Mouse (Mus musculus) heart, postnatal 14 days (tissue): ENCODE measurements around the gene Car6. TPM values are rescaled to one million over a fixed set of nuclear protein-coding genes. Genes with fewer than 3 reads are reported as not detected.

Source experiments
- DNase-seq, 2 experiments: peaks; one replicate each; pipeline ENCODE4 v3.0.0; 2021 to 2022
- intact Hi-C: fragments of 180-260 bp; cut with DNase I; formaldehyde crosslinking; loops from one replicate; pipeline ENCODE4 v1.15.1; 2025
- long read RNA-seq, 2 experiments: library from polyadenylated mRNA; stranded (forward); transcript quantifications; one replicate each; pipeline ENCODE4 v2.0.0; 2021
- total RNA-seq, 2 experiments: library from RNA; stranded (reverse); gene quantifications; 2 replicates each; pipeline ENCODE4 v1.2.3; 2021

The Car6 gene
- not detected for total RNA-seq
- long read RNA-seq, experiment 1, result 0 reads
- long read RNA-seq, experiment 2, result 0 reads

GRCm38 (mm10) chr4:150201232-150201631 lies at the start of gene Car6:
TSS of gene Car6 (minus strand) at chr4:150201332.
- intact Hi-C loops, result no loop called here
- DNase-seq, result no peak

GRCm38 (mm10) chr4:150249731-150250270 lies 48.7 kb upstream of the Car6 start:
- intact Hi-C loops, result loop anchor here (2.0 kb wide), 1 partner anchor 73 kb away; no protein-coding TSS in a partner anchor
- no peak for DNase-seq

GRCm38 (mm10) chr4:150248917-150249316 lies 47.8 kb upstream of the Car6 start:
- intact Hi-C loops, result loop anchor here (2.0 kb wide), 1 partner anchor 72 kb away; no protein-coding TSS in a partner anchor
- no peak for DNase-seq

- intact Hi-C loops, result loop anchor here (2.0 kb wide), 1 partner anchor 71 kb away; no protein-coding TSS in a partner anchor
Measured at GRCm38 (mm10) chr4:150248009-150248408, 46.9 kb upstream of the Car6 start.

GRCm38 (mm10) chr4:150245876-150246275 lies 44.7 kb upstream of the Car6 start:
- intact Hi-C loops, result no loop called here
- peak in 1 of 2 experiments; percentile 45 for DNase-seq

More at GRCm38 (mm10) chr4:150248009-150248408, 46.9 kb upstream of the Car6 start:
- DNase-seq, result peak; percentile 68 to 80

GRCm38 (mm10) chr4:150242745-150243144 lies 41.6 kb upstream of the Car6 start:
- intact Hi-C loops, result no loop called here
- no peak for DNase-seq

GRCm38 (mm10) chr4:150241708-150242107 lies 40.6 kb upstream of the Car6 start:
- intact Hi-C loops, result no loop called here

DNA sequence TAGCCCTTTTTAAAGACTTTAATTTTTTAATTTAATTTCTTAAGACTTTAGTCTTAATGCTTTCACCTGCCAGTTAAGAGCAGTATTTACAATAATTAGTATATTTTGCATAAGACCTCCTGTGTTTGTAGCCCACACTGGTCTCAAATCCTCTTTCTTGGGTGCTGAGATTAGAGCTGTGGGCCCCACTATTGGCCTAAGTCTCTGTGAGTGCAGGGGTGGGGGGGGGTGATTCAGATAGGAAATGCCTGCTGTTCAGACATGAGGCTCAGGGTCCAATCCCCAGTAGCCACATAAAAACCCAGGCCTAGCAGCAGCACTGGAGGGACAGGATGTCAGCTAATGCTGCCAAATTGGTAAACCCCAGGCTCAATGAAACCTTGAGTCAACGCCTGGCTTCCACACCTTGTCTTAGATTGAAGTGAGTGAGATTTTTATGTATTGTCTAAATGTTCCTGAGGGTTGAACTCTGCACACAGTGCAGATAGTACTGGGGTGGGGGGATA lies 39.3 kb upstream of the Car6 start:
- intact Hi-C loops, result no loop called here
- DNase-seq, result no peak

More at GRCm38 (mm10) chr4:150241708-150242107, 40.6 kb upstream of the Car6 start:
- DNase-seq, result no peak

DNA sequence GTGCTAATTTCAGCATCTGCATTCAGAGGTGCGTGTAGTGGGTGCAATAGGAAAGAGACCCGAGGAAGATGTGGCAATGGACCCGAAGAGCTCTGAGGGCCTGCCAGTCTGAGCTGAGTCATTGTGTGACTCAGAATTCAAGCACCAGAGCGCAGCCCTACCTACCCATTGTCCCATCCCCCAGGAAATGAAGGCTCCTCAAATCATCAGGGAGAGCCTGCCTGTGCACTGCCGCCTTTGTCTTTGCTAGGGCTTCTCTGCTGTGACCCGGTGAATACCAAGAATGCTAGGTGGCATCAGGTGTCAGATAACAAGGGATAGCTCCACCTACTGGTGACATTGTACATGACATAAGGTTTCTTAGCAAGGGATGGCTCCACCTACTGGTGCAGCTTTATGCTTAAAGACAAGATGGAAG lies 38.8 kb upstream of the Car6 start:
- intact Hi-C loops, result loop anchor here (2.0 kb wide), 1 partner anchor 15 kb away; no protein-coding TSS in a partner anchor
- DNase-seq, result peak; percentile 61 to 84

- intact Hi-C loops, result loop anchor here (2.0 kb wide), 1 partner anchor 15 kb away; no protein-coding TSS in a partner anchor
Measured at GRCm38 (mm10) chr4:150239503-150239902, 38.4 kb upstream of the Car6 start.

DNA sequence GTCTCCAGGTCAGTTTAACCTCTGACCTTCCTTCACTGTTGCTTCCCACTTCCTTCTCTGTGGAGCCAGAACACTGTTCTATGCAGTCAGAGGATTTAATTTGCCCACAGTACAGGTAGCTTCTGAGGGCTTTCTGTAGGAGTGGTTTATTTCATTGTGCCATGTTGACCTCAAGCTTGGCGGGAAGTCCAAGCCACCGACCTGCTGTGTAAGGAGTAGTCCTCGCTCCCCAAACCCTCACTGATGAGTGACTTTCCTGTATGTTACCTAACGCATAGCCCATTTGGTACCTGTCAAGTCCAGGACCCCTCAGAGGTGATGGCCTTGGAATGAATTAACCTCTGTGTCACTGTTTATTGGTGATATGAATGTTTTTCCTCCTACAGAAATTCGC lies 38.0 kb upstream of the Car6 start:
- intact Hi-C loops, result loop anchor here (2.0 kb wide), 1 partner anchor 14 kb away; no protein-coding TSS in a partner anchor
- no peak for DNase-seq

More at GRCm38 (mm10) chr4:150239503-150239902, 38.4 kb upstream of the Car6 start:
- no peak for DNase-seq

DNA sequence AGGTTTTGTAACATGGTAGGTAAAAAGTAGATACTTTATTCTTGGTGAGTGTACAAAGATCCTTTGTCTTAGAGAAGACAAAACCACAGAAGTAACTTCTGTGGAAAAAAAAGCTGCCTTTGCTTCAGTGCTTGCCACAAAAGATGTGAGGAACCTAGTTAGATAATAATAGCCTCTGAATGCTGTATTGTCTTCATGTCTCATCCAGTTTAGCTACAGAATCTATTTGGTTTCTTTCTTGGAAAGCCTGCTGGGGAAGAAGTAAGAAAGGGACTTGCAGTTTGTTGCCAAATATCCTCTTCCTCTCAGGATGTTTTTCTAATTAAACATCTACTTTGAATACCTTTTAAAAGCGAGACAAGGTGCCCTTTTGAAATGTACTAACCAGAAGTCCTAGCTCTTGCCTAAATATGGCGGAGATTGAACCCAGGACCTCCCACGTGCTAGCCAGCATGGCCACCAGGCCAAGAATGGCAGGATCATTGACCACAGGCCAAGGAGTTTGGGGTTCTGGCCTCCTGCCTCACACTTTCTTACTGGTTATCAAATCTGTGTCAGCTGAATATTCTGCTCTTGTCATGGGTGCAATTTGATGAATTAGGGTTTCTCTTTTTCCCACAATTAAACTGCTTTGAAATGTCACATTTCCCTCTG lies 37.4 kb upstream of the Car6 start:
- intact Hi-C loops, result loop anchor here (2.0 kb wide), 1 partner anchor 14 kb away; no protein-coding TSS in a partner anchor
- peak in 1 of 2 experiments; percentile 57 for DNase-seq

DNA sequence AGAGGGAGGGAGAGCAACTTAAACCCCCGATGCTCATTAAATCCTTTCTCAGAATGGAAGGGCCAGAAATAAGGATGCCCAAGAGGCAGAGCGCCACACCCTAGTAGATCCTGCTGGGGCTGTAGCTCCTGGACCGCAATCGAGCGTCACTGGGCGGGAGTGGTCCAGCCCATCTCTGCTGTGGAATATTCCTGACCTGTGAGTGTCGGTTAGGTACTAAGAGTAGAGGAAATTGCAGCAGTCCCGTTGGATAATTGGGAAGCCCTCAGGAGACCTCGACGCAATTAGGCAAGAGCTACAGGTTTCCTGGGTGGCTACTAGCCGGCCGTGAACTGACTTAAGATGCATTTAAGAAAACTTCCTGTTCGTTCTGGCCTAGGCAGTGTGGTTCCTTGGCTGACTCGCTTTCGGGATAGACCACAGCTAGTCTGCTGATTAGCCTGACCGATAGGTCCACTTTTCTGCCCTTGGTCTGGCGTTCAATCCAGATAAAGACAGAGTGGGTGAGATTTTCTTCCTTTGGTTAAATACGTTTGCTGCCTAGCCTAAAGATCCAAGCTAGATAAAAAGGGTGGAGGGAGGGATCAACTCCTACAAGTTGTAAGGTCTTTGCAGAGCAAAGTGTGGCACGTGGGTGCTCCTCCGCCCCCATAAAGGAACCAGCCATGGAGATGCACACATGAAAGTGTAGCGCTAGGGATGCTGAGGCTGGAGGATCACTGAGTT lies 36.7 kb upstream of the Car6 start:
- intact Hi-C loops, result loop anchor here (2.0 kb wide), 1 partner anchor 13 kb away; no protein-coding TSS in a partner anchor
- peak; percentile 38 to 40 for DNase-seq

DNA sequence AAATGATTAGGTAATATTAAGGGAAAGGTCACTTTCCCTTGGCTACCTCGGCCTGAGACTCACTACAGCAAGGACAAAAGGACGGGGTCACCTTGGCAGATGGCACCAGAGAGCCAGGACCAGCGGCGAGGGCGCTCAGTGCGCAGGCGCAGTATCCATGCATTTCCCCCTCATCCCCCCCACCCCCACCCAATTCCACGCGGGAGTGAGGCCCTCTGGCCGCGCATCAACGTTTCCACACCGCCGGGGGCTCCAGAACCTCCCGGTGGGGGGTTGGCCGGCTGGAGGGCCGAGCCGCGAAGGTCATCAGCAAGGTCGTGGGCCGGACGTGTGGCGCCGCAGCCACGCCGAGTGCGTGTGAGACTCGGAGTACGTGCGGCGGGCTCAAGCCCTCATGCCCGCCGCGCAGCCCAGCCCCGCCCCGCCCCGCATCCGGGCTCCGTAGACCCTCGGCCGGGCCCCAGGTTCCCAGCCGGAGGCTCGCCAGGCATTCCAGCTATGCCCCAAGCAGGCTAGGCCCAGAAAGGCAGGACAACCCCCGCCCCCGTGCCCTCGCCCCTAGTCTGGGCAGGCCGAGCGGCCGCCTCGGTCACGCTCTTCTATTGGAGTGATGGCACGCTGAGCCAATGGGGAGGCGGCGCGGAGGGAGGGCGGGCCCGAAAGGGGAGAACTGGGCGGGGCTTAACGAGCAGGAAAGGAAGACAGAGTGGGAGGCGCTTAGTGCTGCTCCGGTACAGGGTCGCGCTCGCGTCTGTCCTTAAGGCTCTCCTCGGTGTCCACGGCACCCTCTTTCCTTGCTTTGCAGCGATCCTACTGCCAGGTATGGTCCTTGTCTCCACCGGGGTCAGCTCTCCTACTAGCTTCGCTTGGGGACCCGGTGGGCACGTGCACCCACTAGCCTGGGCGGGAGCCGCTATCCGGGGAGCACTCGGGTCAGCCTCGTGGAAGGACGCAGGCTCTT lies 35.7 kb upstream of the Car6 start, which contains the start of gene Eno1:
Gene Eno1, plus strand, starts transcription at position 201 of the 961 bp plus-strand sequence.
- intact Hi-C loops, result no loop called here
- peak; percentile 97 to 98 for DNase-seq

DNA sequence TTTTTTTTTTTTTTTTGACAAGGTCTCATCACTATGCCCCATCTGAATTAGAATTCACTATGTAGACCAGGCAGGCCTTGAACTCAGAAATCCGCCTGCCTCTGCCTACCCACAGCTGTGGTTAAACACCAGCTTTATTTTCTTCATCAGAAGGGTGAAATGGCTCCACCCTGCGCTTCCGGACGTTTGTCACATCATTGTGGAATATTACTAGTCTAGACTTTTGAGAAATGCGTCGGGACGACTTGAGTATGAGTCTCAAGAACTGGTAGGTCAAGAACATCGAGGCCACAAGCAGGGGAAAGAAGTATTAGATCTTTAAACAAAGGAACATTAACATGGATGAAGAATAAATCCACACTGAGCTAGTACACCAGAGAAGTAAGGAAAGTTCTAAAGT lies 34.9 kb upstream of the Car6 start:
- DNase-seq, result no peak
- intact Hi-C loops, result no loop called here

DNA sequence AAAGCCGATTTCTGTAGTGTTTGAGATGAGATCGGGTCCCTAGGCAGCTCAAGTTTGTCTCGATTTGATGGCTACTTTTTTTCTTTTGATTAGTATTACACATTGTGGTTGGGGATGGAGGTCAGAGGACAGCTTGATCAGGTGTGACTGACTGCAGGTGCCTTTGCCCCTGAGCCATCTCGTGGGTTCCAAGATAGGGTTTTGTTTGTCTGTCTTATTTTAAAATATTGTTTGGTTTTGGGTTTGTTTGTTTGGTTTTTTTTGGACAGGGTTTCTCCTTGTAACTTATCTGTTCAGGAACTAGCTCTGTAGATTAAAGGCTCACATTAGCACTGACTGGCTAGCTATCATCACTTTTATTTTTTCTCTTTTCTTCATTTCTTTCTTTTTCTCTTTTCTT lies 34.5 kb upstream of the Car6 start:
- intact Hi-C loops, result no loop called here
- DNase-seq, result no peak

DNA sequence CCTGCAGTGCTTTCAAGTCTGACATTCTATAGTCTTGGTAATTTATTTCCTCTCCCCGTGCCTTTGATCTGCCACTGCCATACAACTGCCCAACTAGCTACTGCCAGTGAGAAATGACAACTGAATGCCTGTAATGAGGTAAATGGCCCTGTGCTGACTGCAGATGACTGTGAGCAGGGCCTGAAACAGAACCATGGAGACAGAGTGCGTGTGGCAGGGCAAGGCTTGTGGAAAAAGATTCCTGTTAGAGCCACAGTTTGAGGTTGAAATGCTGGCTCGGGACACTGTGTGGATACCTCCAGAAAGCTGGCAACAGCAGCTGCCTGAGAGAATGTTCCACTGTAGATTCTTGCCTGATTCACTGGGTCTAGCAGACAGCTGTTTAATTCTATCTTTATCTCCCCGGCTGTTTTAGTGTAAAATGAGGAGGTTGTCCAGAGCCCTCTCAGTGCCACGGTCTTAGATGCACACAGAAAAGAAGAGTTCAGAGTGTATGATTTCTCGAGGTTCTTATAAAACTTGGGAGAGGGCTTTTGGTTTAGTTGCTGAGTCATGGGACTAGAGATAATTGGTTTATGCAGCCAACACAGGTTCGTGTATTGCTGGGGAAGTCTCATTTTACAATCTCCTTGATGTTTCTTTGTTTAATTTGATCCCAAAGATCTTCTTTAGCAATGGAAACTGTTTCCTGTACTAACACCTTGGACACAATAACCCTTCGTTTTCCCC lies 33.6 kb upstream of the Car6 start:
- intact Hi-C loops, result no loop called here
- no peak for DNase-seq

GRCm38 (mm10) chr4:150231871-150232270 lies 30.7 kb upstream of the Car6 start:
- intact Hi-C loops, result no loop called here
- no peak for DNase-seq
